Mouse (Mus musculus): Measurements from ENCODE around the gene Ubqln1. TPM values are rescaled to one million over a fixed set of nuclear protein-coding genes. Genes with fewer than 3 reads are reported as not detected.
A peak's percentile ranks its signal among the peaks of the same experiment; 100 is the strongest.

Ubqln1 gene
- polyA plus RNA-seq (2012; rRNA removed): 28.8 and 32.6 TPM in 2 replicates
- polyA plus RNA-seq (2014; fragmentation: Nextera tagmentation; extraction: Ambion mirVana): 28.6 and 33.7 TPM in 2 replicates

DNA sequence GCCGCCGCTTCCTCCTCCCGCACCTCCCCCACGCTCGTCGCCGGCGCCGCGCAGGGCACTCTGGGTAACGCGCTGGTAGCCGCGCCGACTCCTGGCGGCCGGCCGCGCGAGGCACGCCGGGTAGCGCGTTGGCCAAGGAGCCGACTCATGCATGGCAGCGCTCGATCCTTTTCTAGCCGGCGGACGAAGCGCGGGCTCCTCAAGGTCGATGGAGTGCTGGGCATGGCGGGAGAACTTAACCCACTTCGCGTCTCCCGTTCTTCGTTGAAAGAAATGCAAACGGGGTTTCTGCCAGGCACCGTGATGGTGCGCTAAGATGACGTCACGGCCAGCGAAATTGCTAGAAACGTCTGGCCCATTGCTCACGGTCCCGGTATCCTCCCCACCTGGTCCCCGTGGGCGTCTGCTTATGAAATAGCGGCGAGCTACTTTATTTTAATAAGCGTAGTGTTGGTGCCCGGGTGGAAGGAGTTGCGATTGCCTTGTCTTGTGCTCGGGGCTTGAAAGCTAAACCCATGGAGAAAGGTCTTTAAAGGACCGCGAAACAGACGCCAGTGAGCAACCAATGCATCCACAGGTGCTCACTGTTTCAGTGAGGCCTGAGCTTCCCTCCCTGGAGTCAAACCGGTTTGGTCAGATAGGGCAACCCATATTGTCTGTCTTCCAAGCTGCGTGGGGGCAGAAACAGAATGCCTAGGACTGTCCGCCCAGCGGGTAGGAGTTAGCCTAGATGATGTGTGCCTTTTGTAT is at the start of gene Ubqln1:
Ubqln1 (minus strand) TSS at position 62 of the 750 bp plus-strand sequence.
- H3K4me2 ChIP-seq (ENCODE audit: low read depth): peak within 1 kb of the TSS; percentile 90
- TF ChIP-seq EP300 (IDR thresholded peaks at IDR 0.05; ENCODE audit: low read depth) (no peak), CTCF (IDR thresholded peaks at IDR 0.05; ENCODE audit: low read depth) (peak; percentile 42; the same call in 1 of the 2 replicates)
- peak within 1 kb of the TSS; percentile 97 for H3K9ac ChIP-seq (replicated peaks)
- H3K4me3 ChIP-seq (ENCODE audit: insufficient read depth in 1 of 2, low read depth in 2 of 2, low read length in 2 of 2): peak within 1 kb of the TSS; percentile 92 to 98
- H3K4me1 ChIP-seq (replicated peaks; ENCODE audit: control insufficient read depth in 2 of 2, insufficient read depth in 2 of 2, low read length in 1 of 2): peaks cover 15 to 18% of the 10 kb centered on the region in 2 experiments
- peak within 1 kb of the TSS; percentile 55 for H3K27ac ChIP-seq
- ATAC-seq (ENCODE audit: insufficient read depth) (peak; percentile 94), DNase-seq (ENCODE audit: low read depth in 3 of 3, low spot score in 3 of 3) (peak; percentile 76 to 77 (median 76))
- 1% methylated on average over 62 of the region's 62 CpGs for WGBS (ENCODE audit: insufficient replicate concordance)
- no peaks in the 10 kb centered on the region for H3K9me3 ChIP-seq (ENCODE audit: control insufficient read depth, low read length)
- H3K36me3 ChIP-seq (replicated peaks; ENCODE audit: control insufficient read depth, insufficient read depth, low read depth): peaks cover 3% of the 10 kb centered on the region
- no peaks in the 10 kb centered on the region for H3K27me3 ChIP-seq (ENCODE audit: control insufficient read depth, insufficient read depth, low read length)

DNA sequence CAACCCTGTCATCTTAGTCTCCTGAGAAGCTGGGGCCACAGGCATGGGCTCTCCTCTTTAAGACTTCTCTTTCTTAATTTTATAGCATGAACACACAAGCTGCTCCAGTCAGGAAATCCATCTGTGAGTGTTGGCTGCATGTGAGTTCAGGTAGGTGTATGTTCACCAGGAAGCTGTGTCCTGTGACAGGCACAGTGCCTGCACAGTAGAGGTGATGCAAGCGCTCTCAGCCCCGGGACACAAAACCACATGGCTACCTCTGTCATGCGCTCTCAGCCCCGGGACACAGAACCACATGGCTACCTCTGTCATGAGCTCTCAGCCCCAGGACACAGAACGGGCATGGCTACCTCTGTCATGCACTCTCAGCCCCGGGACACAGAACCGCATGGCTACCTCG is 48.1 kb upstream of the Ubqln1 start:
- 69% methylated on average over 8 of the region's 8 CpGs for WGBS (ENCODE audit: insufficient replicate concordance)
- no peaks in the 10 kb centered on the region for H3K9me3 ChIP-seq (ENCODE audit: control insufficient read depth, low read length)
- H3K9ac ChIP-seq (replicated peaks): no peak overlapping the region
- no peak for TF ChIP-seq CTCF (IDR thresholded peaks at IDR 0.05; ENCODE audit: low read depth)
- TF ChIP-seq EP300 (IDR thresholded peaks at IDR 0.05; ENCODE audit: low read depth): no peak
- H3K4me1 ChIP-seq (replicated peaks; ENCODE audit: control insufficient read depth in 2 of 2, insufficient read depth in 2 of 2, low read length in 1 of 2): no peaks in the 10 kb centered on the region
- DNase-seq (ENCODE audit: low read depth in 3 of 3, low spot score in 3 of 3) (no peak), ATAC-seq (ENCODE audit: insufficient read depth) (no peak)
- no peak overlapping the region for H3K4me3 ChIP-seq (ENCODE audit: insufficient read depth in 1 of 2, low read depth in 2 of 2, low read length in 2 of 2)
- no peaks in the 10 kb centered on the region for H3K27me3 ChIP-seq (ENCODE audit: control insufficient read depth, insufficient read depth, low read length)
- no peaks in the 10 kb centered on the region for H3K36me3 ChIP-seq (replicated peaks; ENCODE audit: control insufficient read depth, insufficient read depth, low read depth)
- no peak overlapping the region for H3K4me2 ChIP-seq (ENCODE audit: low read depth)
- no peak overlapping the region for H3K27ac ChIP-seq

DNA sequence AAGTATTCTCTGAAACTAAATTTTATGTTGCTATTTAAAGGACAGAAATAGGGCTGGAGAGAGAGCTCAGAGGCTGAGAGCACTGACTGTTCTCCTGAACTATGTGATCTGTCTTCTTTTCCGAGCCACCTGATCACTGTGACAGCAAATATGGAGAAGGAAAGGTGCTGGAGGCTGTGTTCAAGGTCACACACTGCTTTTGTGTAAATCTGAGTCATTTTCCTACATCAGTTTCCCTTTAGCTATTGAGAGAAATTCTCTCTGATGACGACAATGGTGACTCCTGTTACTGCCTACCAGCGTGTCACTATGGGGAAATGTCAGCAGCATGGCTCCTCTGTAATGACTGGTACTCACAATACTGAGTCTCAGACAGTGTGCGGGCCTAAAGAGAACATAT is 46.2 kb upstream of the Ubqln1 start:
- WGBS (ENCODE audit: insufficient replicate concordance): 58% methylated on average over 4 of the region's 4 CpGs
- Histone ChIP-seq H3K27ac (no peak overlapping the region), H3K9me3 (ENCODE audit: control insufficient read depth, low read length) (no peaks in the 10 kb centered on the region), H3K4me3 (ENCODE audit: insufficient read depth in 1 of 2, low read depth in 2 of 2, low read length in 2 of 2) (no peak overlapping the region), H3K9ac (replicated peaks) (no peak overlapping the region), H3K4me2 (ENCODE audit: low read depth) (no peak overlapping the region), H3K36me3 (replicated peaks; ENCODE audit: control insufficient read depth, insufficient read depth, low read depth) (no peaks in the 10 kb centered on the region), H3K4me1 (replicated peaks; ENCODE audit: control insufficient read depth in 2 of 2, insufficient read depth in 2 of 2, low read length in 1 of 2) (no peaks in the 10 kb centered on the region; a peak in 1 of 4 replicates), H3K27me3 (ENCODE audit: control insufficient read depth, insufficient read depth, low read length) (no peaks in the 10 kb centered on the region)
- ATAC-seq (ENCODE audit: insufficient read depth) (no peak), DNase-seq (ENCODE audit: low read depth in 3 of 3, low spot score in 3 of 3) (no peak)
- TF ChIP-seq EP300 (IDR thresholded peaks at IDR 0.05; ENCODE audit: low read depth): no peak
- no peak for TF ChIP-seq CTCF (IDR thresholded peaks at IDR 0.05; ENCODE audit: low read depth)

DNA sequence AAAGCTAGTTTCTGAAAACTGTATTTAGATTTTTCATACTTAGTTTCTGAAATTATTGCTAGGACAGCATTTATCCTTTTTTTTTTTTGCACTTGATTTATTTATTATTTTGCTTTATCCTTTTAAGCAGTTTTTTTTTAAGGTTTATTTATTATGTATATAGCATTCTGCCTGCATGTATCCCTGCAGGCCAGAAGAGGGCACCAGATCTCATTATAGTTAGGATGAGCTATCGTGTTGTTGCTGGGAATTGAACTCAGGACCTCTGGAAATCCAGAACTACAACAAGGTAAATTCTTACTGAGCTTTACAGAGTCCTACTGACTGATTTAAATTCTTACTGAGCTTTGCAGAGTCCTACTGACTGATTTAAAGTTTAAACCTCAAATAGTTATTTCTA is 37.8 kb upstream of the Ubqln1 start:
- 66% methylated on average over 1 of the region's 1 CpGs for WGBS (ENCODE audit: insufficient replicate concordance)
- ATAC-seq (ENCODE audit: insufficient read depth): no peak
- no peak for DNase-seq (ENCODE audit: low read depth in 3 of 3, low spot score in 3 of 3)

DNA sequence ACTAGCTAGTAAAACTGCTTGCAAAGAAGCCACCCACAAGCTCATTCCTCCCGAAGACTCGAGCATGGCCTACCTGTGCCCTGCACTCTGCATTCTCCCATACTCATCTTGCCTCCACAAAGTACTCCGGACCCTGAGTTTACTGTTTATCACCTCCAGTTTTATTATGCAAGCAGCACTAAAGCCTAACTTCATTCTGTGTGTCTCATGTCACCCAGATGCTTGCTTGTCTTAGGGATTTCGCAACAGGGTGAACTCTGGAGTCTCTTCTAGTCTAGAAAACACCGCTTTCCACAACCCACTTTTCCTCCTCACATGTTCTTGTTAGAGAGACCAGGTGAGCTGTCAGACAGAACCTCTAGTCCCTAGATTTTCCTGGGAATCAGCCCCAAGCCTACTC is 33.5 kb upstream of the Ubqln1 start:
- ATAC-seq (ENCODE audit: insufficient read depth) (no peak), DNase-seq (ENCODE audit: low read depth in 3 of 3, low spot score in 3 of 3) (no peak)
- no peak overlapping the region for H3K27ac ChIP-seq
- no peak for TF ChIP-seq EP300 (IDR thresholded peaks at IDR 0.05; ENCODE audit: low read depth)
- no peak for TF ChIP-seq CTCF (IDR thresholded peaks at IDR 0.05; ENCODE audit: low read depth)
- peaks cover 0 to 6% of the 10 kb centered on the region in 2 experiments; a peak in 2 of 4 replicates for H3K4me1 ChIP-seq (replicated peaks; ENCODE audit: control insufficient read depth in 2 of 2, insufficient read depth in 2 of 2, low read length in 1 of 2)
- no peaks in the 10 kb centered on the region for H3K9me3 ChIP-seq (ENCODE audit: control insufficient read depth, low read length)
- no peak overlapping the region for H3K4me3 ChIP-seq (ENCODE audit: insufficient read depth in 1 of 2, low read depth in 2 of 2, low read length in 2 of 2)
- H3K4me2 ChIP-seq (ENCODE audit: low read depth): no peak overlapping the region
- H3K9ac ChIP-seq (replicated peaks): no peak overlapping the region
- no peaks in the 10 kb centered on the region for H3K36me3 ChIP-seq (replicated peaks; ENCODE audit: control insufficient read depth, insufficient read depth, low read depth)
- H3K27me3 ChIP-seq (ENCODE audit: control insufficient read depth, insufficient read depth, low read length): no peaks in the 10 kb centered on the region
- 78% methylated on average over 5 of the region's 5 CpGs for WGBS (ENCODE audit: insufficient replicate concordance)

More for the DNA sequence above, 37.8 kb upstream of the Ubqln1 start:
- H3K4me2 ChIP-seq (ENCODE audit: low read depth): no peak overlapping the region
- H3K9ac ChIP-seq (replicated peaks): no peak overlapping the region
- H3K4me3 ChIP-seq (ENCODE audit: insufficient read depth in 1 of 2, low read depth in 2 of 2, low read length in 2 of 2): no peak overlapping the region
- H3K9me3 ChIP-seq (ENCODE audit: control insufficient read depth, low read length): no peaks in the 10 kb centered on the region
- no peaks in the 10 kb centered on the region; a peak in 1 of 4 replicates for H3K4me1 ChIP-seq (replicated peaks; ENCODE audit: control insufficient read depth in 2 of 2, insufficient read depth in 2 of 2, low read length in 1 of 2)
- TF ChIP-seq CTCF (IDR thresholded peaks at IDR 0.05; ENCODE audit: low read depth): peak; percentile 42; the same call in 1 of the 2 replicates
- TF ChIP-seq EP300 (IDR thresholded peaks at IDR 0.05; ENCODE audit: low read depth): no peak
- H3K27ac ChIP-seq: no peak overlapping the region
- H3K27me3 ChIP-seq (ENCODE audit: control insufficient read depth, insufficient read depth, low read length): no peaks in the 10 kb centered on the region
- no peaks in the 10 kb centered on the region for H3K36me3 ChIP-seq (replicated peaks; ENCODE audit: control insufficient read depth, insufficient read depth, low read depth)
